Mouse (Mus musculus) testis, adult 2 months (tissue): ENCODE measurements around the gene Stim1. TPM values are rescaled to one million over a fixed set of nuclear protein-coding genes. Genes with fewer than 3 reads are reported as not detected.

Source experiments
- H3K27ac ChIP-seq: fragments of 200-500 bp; 2 replicates; pipeline ENCODE4 v1.5.1; 2012; ENCODE audit warnings: low read depth, low read length; ENCODE audit not compliant: control insufficient read depth, insufficient read depth
- H3K27me3 ChIP-seq: fragments of 200-500 bp; 2 replicates; pipeline ENCODE4 v1.6.1; 2012; ENCODE audit warnings: mild to moderate bottlenecking, low read length, moderate library complexity; ENCODE audit not compliant: control insufficient read depth, insufficient read depth
- H3K36me3 ChIP-seq: fragments of 200-500 bp; 2 replicates; pipeline ENCODE4 v1.6.1; 2012; ENCODE audit warnings: mild to moderate bottlenecking, low read length; ENCODE audit not compliant: control insufficient read depth, insufficient read depth
- H3K4me1 ChIP-seq: fragments of 200-500 bp; 2 replicates; pipeline ENCODE4 v1.6.1; 2012; ENCODE audit warnings: low read length; ENCODE audit not compliant: control insufficient read depth, insufficient read depth
- H3K4me3 ChIP-seq: fragments of 200-500 bp; 2 replicates; pipeline ENCODE4 v1.5.1; 2012; ENCODE audit warnings: low read depth, mild to moderate bottlenecking, low read length, moderate library complexity, mixed read lengths; ENCODE audit not compliant: control insufficient read depth
- CTCF ChIP-seq: fragments of 200-500 bp; IDR thresholded peaks from 2 replicates; pipeline ENCODE4 v1.5.1; 2012; ENCODE audit warnings: low read depth, mild to moderate bottlenecking, inconsistent platforms, low read length, moderate library complexity; ENCODE audit not compliant: control insufficient read depth, insufficient read depth, insufficient replicate concordance
- POLR2A ChIP-seq: fragments of 200-500 bp; IDR thresholded peaks from 2 replicates; pipeline ENCODE4 v1.6.1; 2012; ENCODE audit warnings: low read depth, mild to moderate bottlenecking, inconsistent platforms, low read length, moderate library complexity; ENCODE audit not compliant: control insufficient read depth
- polyA plus RNA-seq: library from polyadenylated mRNA; depleted of rRNA; stranded (reverse); fragments of >200 nt; gene quantifications from 2 replicates; pipeline ENCODE4 v1.2.3, GENCODE M21; 2012

Stim1 gene
- polyA plus RNA-seq, 1 experiment, result 127 TPM

DNA sequence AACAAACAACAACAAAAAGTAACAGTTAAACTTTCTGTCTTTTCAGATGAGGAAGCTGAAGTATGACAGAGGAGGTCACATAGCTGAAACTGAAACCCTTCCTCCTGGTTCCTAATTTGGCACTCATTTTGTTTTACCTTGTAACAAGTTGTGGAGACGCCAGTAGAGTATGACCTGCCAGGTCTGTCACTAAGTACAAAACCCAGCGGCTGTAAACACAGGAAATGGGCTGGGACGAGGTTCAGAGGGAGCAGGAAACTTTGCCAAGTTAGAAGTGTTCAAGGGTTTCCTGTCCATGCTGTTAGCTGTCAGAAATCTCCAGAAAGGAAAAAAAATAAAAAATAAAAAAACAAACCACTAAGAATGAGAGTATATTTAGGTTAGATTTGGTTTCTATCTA, 70.3 kb downstream of the Stim1 start:
- Histone ChIP-seq H3K27me3 (no peaks in the 10 kb centered on the region), H3K4me1 (no peaks in the 10 kb centered on the region), H3K27ac (no peak overlapping the region), H3K36me3 (no peaks in the 10 kb centered on the region; the same call in 1 of the 2 replicates), H3K4me3 (no peak overlapping the region)
- TF ChIP-seq CTCF, result no peak
- no peak for TF ChIP-seq POLR2A

DNA sequence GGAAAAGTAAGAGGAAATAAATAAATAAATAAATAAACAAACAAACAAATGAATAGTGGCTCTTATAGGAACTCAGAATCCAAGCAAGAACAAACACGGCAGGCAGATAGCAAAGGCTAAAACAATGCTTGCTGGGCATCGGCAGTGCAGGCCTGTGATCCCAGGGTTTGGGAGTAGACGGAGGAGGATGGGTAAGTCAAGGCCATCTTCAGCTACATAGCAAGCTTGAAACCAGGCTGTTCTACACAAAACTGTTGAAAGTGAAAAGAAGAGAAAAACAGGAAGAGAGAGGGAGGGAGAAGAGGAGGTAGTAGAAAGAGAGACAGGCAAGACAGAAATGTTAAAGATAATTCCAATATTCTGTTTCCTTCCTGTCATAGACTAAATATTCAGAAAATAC, 71.3 kb downstream of the Stim1 start:
- H3K27ac ChIP-seq, result no peak overlapping the region
- no peak for TF ChIP-seq CTCF
- TF ChIP-seq POLR2A, result no peak

DNA sequence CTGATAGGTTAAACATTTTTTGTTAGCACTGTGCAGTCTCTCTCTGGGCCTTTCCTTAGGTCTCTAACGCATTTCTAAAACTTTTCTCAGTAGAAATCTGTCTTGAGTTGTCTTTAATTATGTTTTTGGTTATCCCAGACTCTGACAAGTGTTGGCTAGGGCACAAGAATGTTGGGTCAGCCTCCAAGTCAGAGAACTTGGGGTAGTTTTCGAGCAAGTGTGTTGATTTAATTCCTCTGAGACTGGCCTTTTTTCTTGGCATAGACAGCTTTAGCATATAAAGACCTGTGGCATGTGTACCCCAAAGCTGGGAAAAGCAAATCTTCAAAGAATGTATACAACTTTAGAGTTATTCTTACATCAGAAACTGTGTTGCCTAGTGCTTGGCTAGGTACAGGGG, 78.3 kb downstream of the Stim1 start:
- no peaks in the 10 kb centered on the region for H3K36me3 ChIP-seq
- no peaks in the 10 kb centered on the region for H3K27me3 ChIP-seq
- peak overlapping the region; percentile 1; the same call in 1 of the 2 replicates for H3K27ac ChIP-seq
- no peaks in the 10 kb centered on the region; the same call in 1 of the 2 replicates for H3K4me1 ChIP-seq
- TF ChIP-seq POLR2A (no peak), CTCF (no peak)
- H3K4me3 ChIP-seq, result no peak overlapping the region

More for the DNA sequence above, 71.3 kb downstream of the Stim1 start:
- no peaks in the 10 kb centered on the region; the same call in 1 of the 2 replicates for H3K36me3 ChIP-seq
- no peaks in the 10 kb centered on the region for H3K4me1 ChIP-seq
- no peak overlapping the region for H3K4me3 ChIP-seq
- H3K27me3 ChIP-seq, result no peaks in the 10 kb centered on the region

DNA sequence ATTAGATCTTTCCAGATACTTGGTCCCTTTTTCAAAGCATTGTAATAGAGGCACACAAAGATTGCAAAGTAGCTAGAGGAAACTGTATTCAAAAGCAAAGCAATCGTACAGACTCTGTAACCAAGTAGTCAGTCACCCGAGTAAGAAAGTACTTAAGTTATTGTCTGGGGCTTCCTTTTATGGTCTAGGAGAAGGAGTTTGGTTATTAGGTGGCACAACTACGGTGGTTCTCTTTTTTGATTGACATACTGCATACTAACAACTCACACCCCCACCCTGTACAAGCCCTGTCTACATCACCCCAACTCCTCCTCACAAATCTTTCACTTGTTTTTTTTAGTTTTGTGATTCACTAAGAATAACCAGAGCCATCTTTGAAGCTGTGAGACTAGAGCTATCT, 79.7 kb downstream of the Stim1 start:
- TF ChIP-seq CTCF, result no peak
- TF ChIP-seq POLR2A, result no peak

DNA sequence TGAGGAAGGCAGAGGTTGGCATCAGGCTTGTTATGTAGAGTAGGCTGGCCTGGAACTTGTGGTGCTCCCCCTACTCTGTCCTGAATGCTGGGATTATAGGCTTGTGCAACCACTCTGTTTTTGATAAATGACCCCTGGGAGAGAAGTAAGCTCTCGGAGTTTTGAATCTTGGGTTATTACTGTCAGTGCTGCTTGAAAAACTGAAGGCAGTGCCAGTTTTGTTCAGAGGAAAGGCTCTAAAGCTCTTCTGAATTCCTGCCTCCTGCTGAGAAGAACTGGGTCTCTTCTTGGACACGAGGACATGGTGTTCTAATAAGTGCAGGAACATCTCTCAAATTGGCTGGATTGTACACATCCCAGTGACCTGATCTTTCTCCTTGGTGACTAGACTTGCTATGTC, 81.1 kb downstream of the Stim1 start:
- no peaks in the 10 kb centered on the region; the same call in 1 of the 2 replicates for H3K36me3 ChIP-seq
- H3K27me3 ChIP-seq, result no peaks in the 10 kb centered on the region
- H3K4me1 ChIP-seq, result no peaks in the 10 kb centered on the region; the same call in 1 of the 2 replicates
- peak overlapping the region; percentile 71; the same call in 1 of the 2 replicates for H3K27ac ChIP-seq
- no peak overlapping the region for H3K4me3 ChIP-seq
- TF ChIP-seq CTCF, result no peak
- no peak for TF ChIP-seq POLR2A

More for the DNA sequence above, 79.7 kb downstream of the Stim1 start:
- no peak overlapping the region for H3K27ac ChIP-seq
- no peaks in the 10 kb centered on the region for H3K36me3 ChIP-seq
- H3K4me1 ChIP-seq, result no peaks in the 10 kb centered on the region; the same call in 1 of the 2 replicates
- no peak overlapping the region for H3K4me3 ChIP-seq
- no peaks in the 10 kb centered on the region for H3K27me3 ChIP-seq

DNA sequence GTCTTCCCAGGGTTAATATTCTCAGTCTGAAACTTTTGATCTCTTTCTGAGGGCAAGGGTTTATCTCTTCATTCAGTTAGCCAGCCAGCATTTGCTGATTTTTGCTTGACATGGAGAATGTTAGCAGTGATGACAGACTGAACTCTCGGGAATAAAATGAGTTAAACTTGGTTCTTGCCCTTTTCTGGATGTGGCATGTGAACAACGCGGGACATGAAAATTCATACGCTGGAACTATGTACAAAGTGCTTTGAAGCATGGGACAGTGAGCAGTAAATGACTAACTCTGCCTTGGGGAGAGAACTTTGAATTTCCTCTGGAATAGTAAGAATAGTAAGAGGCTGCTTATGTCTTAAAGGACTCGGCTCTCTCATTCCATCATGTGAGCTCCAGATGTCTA, 81.6 kb downstream of the Stim1 start:
- TF ChIP-seq POLR2A, result no peak
- TF ChIP-seq CTCF, result no peak
- H3K27ac ChIP-seq, result peak overlapping the region; percentile 2
- H3K4me3 ChIP-seq, result no peak overlapping the region
- no peaks in the 10 kb centered on the region; the same call in 1 of the 2 replicates for H3K4me1 ChIP-seq
- no peaks in the 10 kb centered on the region for H3K27me3 ChIP-seq
- H3K36me3 ChIP-seq, result no peaks in the 10 kb centered on the region; the same call in 1 of the 2 replicates

DNA sequence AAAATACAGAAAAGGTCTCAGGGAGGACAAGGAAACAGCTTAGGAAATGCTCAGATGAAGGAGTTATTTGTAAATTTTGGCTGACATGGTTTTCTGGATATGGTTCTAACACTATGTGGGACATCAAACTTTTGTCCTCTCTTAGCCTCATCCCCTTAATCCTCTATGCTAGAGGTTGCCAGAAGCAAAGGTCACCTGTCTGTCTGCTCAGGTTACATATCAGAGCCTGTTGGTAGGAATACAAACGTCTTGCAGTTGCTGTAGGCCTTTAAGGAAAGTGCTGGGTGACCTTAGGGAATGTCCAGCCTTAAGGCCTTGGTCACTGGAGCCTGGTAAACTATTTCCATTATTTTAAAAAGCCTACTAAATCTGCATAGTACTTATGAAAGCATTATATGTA, 85.8 kb downstream of the Stim1 start:
- Histone ChIP-seq H3K4me1 (no peaks in the 10 kb centered on the region; the same call in 1 of the 2 replicates), H3K4me3 (no peak overlapping the region), H3K27ac (no peak overlapping the region), H3K27me3 (no peaks in the 10 kb centered on the region), H3K36me3 (no peaks in the 10 kb centered on the region; the same call in 1 of the 2 replicates)
- no peak for TF ChIP-seq POLR2A
- no peak for TF ChIP-seq CTCF
